9 mouse cellular contexts compared by ENCODE assay signal in genomic region chr4:8005155-8005554, GRCm38 (mm10).
DNase-seq lines count a peak whose midpoint lies in the region; ATAC-seq and TF ChIP-seq lines count a peak whose summit lies in the region.
"Had no signal": no experiment of that assay in that cellular context is flagged by ENCODE, and none has a peak within 500 bp of the region (broad histone marks: within the 10 kb centered on the region; RNA-seq: fewer than 3 reads in every experiment).

No protein-coding gene starts in this region.

- no peak overlapping the region for H3ac ChIP-seq in C2C12 (ENCODE audit: control insufficient read depth, insufficient read length, low read depth)

- TF ChIP-seq POLR2A in brain, embryonic 14.5 days (IDR thresholded peaks at IDR 0.05; ENCODE audit: borderline replicate concordance, extremely low read depth, insufficient read depth, insufficient read length, poor library complexity, severe bottlenecking), result no peak

- no peaks in the 10 kb centered on the region for H3K36me3 ChIP-seq in C2C12 (ENCODE audit: control insufficient read depth, insufficient read depth)
- H3K36me3 ChIP-seq in midbrain, embryonic 13.5 days, result no peaks in the 10 kb centered on the region
- H3K36me3 ChIP-seq: limb, embryonic 12.5 days had no signal

- DNase-seq in gastrocnemius, adult 2 months, result no peak
- no peak for DNase-seq in gastrocnemius, postnatal 36 days
- DNase-seq in brain, embryonic 14.5 days (ENCODE audit: low read depth), result peak; percentile 86
- peak; percentile 69 for DNase-seq in layer of hippocampus, adult 9-10 months (ENCODE audit: low spot score)
- DNase-seq in testis, postnatal 10 days (ENCODE audit: low spot score), result peak; percentile 39

- no peak overlapping the region for H3K27ac ChIP-seq in gastrocnemius, adult 2 months
- H3K27ac ChIP-seq in midbrain, embryonic 13.5 days, result no peak overlapping the region
- H3K27ac ChIP-seq: limb, embryonic 12.5 days had no signal

- H3K4me3 ChIP-seq in gastrocnemius, adult 2 months, result no peak overlapping the region
- H3K4me3 ChIP-seq in C2C12 (ENCODE audit: insufficient read depth, poor library complexity, severe bottlenecking), result no peak overlapping the region
- no peak overlapping the region for H3K4me3 ChIP-seq in midbrain, embryonic 13.5 days (replicated peaks)
- H3K4me3 ChIP-seq: limb, embryonic 12.5 days had no signal

- H3K9me3 ChIP-seq in midbrain, embryonic 13.5 days, result peaks cover 6% of the 10 kb centered on the region; the same call in 1 of the 2 replicates

- ATAC-seq in frontal cortex, adult (ENCODE audit: low TSS enrichment), result peak; percentile 86
- peak; percentile 67 for ATAC-seq in midbrain, embryonic 13.5 days

- WGBS in midbrain, embryonic 13.5 days, result 23% methylated on average over 1 of the region's 1 CpGs

- no peaks in the 10 kb centered on the region for H3K79me2 ChIP-seq in C2C12 (ENCODE audit: control insufficient read depth, insufficient read depth)

- no peaks in the 10 kb centered on the region for H3K79me3 ChIP-seq in C2C12 (ENCODE audit: low read depth)

- intact Hi-C loops in gastrocnemius, adult 2 months (cut with DNase I), result no loop called here
- intact Hi-C loops in gastrocnemius, postnatal 36 days (cut with DNase I), result no loop called here

- no peaks in the 10 kb centered on the region for H3K4me1 ChIP-seq in midbrain, embryonic 13.5 days (replicated peaks)
- H3K4me1 ChIP-seq: limb, embryonic 12.5 days had no signal

- no peak overlapping the region for H3K4me2 ChIP-seq in midbrain, embryonic 13.5 days (replicated peaks)
- H3K4me2 ChIP-seq: limb, embryonic 12.5 days had no signal

- no peaks in the 10 kb centered on the region for H3K27me3 ChIP-seq in C2C12 (ENCODE audit: control insufficient read depth, insufficient read depth, insufficient read length)
- H3K27me3 ChIP-seq in midbrain, embryonic 13.5 days, result no peaks in the 10 kb centered on the region
- H3K27me3 ChIP-seq: limb, embryonic 12.5 days had no signal

- no peak overlapping the region for H3K9ac ChIP-seq in midbrain, embryonic 13.5 days (replicated peaks)
- H3K9ac ChIP-seq: limb, embryonic 12.5 days had no signal

- peak; percentile 78 for TF ChIP-seq CTCF in gastrocnemius, adult 2 months (IDR thresholded peaks at IDR 0.05)
- TF ChIP-seq CTCF in C2C12 (IDR thresholded peaks at IDR 0.05; ENCODE audit: control insufficient read depth, insufficient read depth, insufficient read length), result peak; percentile 38
- TF ChIP-seq CTCF in brain, embryonic 14.5 days (IDR thresholded peaks at IDR 0.05; ENCODE audit: borderline replicate concordance, extremely low read depth, insufficient read depth, insufficient read length), result peak; percentile 72; the same call in 1 of the 2 replicates

TF ChIP-seq in C2C12, 6 proteins besides CTCF, POLR2A, EP300 and RAD21:
- TF ChIP-seq MYOD1 (IDR thresholded peaks at IDR 0.05; ENCODE audit: control insufficient read depth, insufficient read length, low read depth) (no peak), MYOG (IDR thresholded peaks at IDR 0.05; ENCODE audit: control insufficient read depth, extremely low read depth, insufficient read length) (no peak), USF1 (IDR thresholded peaks at IDR 0.05; ENCODE audit: low read depth) (no peak)

Comparison
In these comparisons a context has a peak if more than half of its experiments do, and no peak if none do; other contexts are left out.
1. DNase-seq: peak in brain, embryonic 14.5 days (single experiment), layer of hippocampus, adult 9-10 months (single experiment) and testis, postnatal 10 days (single experiment); none in gastrocnemius, adult 2 months (single experiment) and gastrocnemius, postnatal 36 days (0 of 2).
2. Peak in every context shown above with its lines, with median percentiles within 50 percentile points of each other: CTCF ChIP-seq.